Mouse (Mus musculus): ENCODE data around the gene Rapgef4.

GRCm38 (mm10) chr2:72296984-72297715 lies 316.1 kb downstream of the Rapgef4 start:
- TF ChIP-seq CTCF (IDR thresholded peaks at IDR 0.05; ENCODE audit: borderline replicate concordance, extremely low read depth, insufficient read depth, insufficient read length) (no peak), POLR2A (IDR thresholded peaks at IDR 0.05; ENCODE audit: borderline replicate concordance, extremely low read depth, insufficient read depth, insufficient read length, poor library complexity, severe bottlenecking) (no peak)

Measured in brain, embryonic 14.5 days (tissue).